Mouse (Mus musculus) lung, postnatal 0 days (tissue): ENCODE data around the gene Cacna1s.

ENCODE experiments used
- CTCF ChIP-seq: IDR thresholded peaks from 2 replicates; pipeline ENCODE4 v1.5.1; 2016; ENCODE audit warnings: antibody characterized with exemption, mild to moderate bottlenecking
- EP300 ChIP-seq: IDR thresholded peaks from 2 replicates; pipeline ENCODE4 v1.6.1; 2016; ENCODE audit warnings: antibody characterized with exemption, mild to moderate bottlenecking, control low read depth

- no peak for TF ChIP-seq CTCF
- TF ChIP-seq EP300 = no peak
Observed at GRCm38 (mm10) chr1:136052547-136052946, at the start of gene Cacna1s.
